Mouse (Mus musculus) lung, embryonic 15.5 days (tissue): ENCODE results near the gene Rad18. TPM values are rescaled to one million over a fixed set of nuclear protein-coding genes. Genes with fewer than 3 reads are reported as not detected.

Experiments used
- ATAC-seq: fragments of 200-750 bp; cut with Nextera tagmentation; 2 replicates; pipeline ENCODE4 v1.8.0; 2017; ENCODE audit warnings: moderate number of reproducible peaks, borderline replicate concordance; ENCODE audit not compliant: low FRiP score, low TSS enrichment; ENCODE audit errors: extremely low read depth
- H3K27ac ChIP-seq: fragments of 300-500 bp; sonication (generic); 2 replicates; pipeline ENCODE4 v1.5.1; 2015; ENCODE audit warnings: moderate library complexity, mild to moderate bottlenecking, inconsistent platforms
- H3K27me3 ChIP-seq: fragments of 300-500 bp; sonication (generic); 2 replicates; pipeline ENCODE4 v1.6.1; 2015; ENCODE audit warnings: inconsistent platforms
- H3K36me3 ChIP-seq: fragments of 300-500 bp; sonication (generic); 2 replicates; pipeline ENCODE4 v1.6.1; 2015; ENCODE audit warnings: inconsistent platforms
- H3K4me1 ChIP-seq: fragments of 300-500 bp; sonication (generic); 2 replicates; pipeline ENCODE4 v1.6.1; 2015; ENCODE audit warnings: inconsistent platforms
- H3K4me2 ChIP-seq: fragments of 300-500 bp; sonication (generic); 2 replicates; pipeline ENCODE4 v1.6.1; 2015; ENCODE audit warnings: inconsistent platforms, mild to moderate bottlenecking, moderate library complexity
- H3K4me3 ChIP-seq: fragments of 300-500 bp; sonication (generic); 2 replicates; pipeline ENCODE4 v1.5.1; 2015; ENCODE audit warnings: mild to moderate bottlenecking, inconsistent platforms
- H3K9ac ChIP-seq: fragments of 300-500 bp; sonication (generic); 2 replicates; pipeline ENCODE4 v1.6.1; 2015; ENCODE audit warnings: inconsistent platforms
- H3K9me3 ChIP-seq: fragments of 300-500 bp; sonication (generic); 2 replicates; pipeline ENCODE4 v1.6.1; 2016; ENCODE audit warnings: inconsistent platforms
- WGBS: fragments of 180-500 bp; shearing (Covaris S2); methylation state at CpG from one replicate; pipeline ENCODE4 v1.1.7; 2015; 5-methylcytosine and 5-hydroxymethylcytosine counted together
- polyA plus RNA-seq: library from polyadenylated mRNA; unstranded; fragments of >200 nt; fragmentation: Nextera tagmentation; extraction: Ambion mirVana; gene quantifications from 2 replicates; pipeline ENCODE4 v1.2.1, GENCODE M21; 2015

The Rad18 gene
- polyA plus RNA-seq, 1 experiment from 2014 or later = 48.4 TPM

GRCm38 (mm10) chr6:112574558-112574957 is 121.9 kb downstream of the Rad18 start:
- Histone ChIP-seq H3K27me3 (no peaks in the 10 kb centered on the region), H3K9ac (no peak overlapping the region), H3K27ac (no peak overlapping the region), H3K36me3 (no peaks in the 10 kb centered on the region), H3K9me3 (no peaks in the 10 kb centered on the region), H3K4me3 (no peak overlapping the region), H3K4me1 (no peaks in the 10 kb centered on the region), H3K4me2 (no peak overlapping the region)
- WGBS = 68% methylated on average over 3 of the region's 3 CpGs
- no peak for ATAC-seq

GRCm38 (mm10) chr6:112570413-112570812 is 126.1 kb downstream of the Rad18 start:
- no peaks in the 10 kb centered on the region for H3K36me3 ChIP-seq
- H3K9me3 ChIP-seq = no peaks in the 10 kb centered on the region
- ATAC-seq = no peak
- 70% methylated on average over 1 of the region's 1 CpGs for WGBS
- H3K9ac ChIP-seq = no peak overlapping the region
- H3K27ac ChIP-seq = no peak overlapping the region
- no peak overlapping the region for H3K4me2 ChIP-seq
- no peak overlapping the region for H3K4me3 ChIP-seq
- no peaks in the 10 kb centered on the region for H3K27me3 ChIP-seq
- H3K4me1 ChIP-seq = no peaks in the 10 kb centered on the region

Other genes starting within 250 kb of the Rad18 start
- gene Cav3, start 237.2 kb downstream of the Rad18 start, polyA plus RNA-seq = 3.5 and 3.8 TPM in 2 replicates
- 0.12 and 0.20 TPM in 2 replicates for gene Oxtr, start 206.7 kb downstream of the Rad18 start, polyA plus RNA-seq